Mouse (Mus musculus) limb, embryonic 12.5 days (tissue): Measurements from ENCODE around the gene Gcdh. TPM values are rescaled to one million over a fixed set of nuclear protein-coding genes. Genes with fewer than 3 reads are reported as not detected.
A peak's percentile ranks its signal among the peaks of the same experiment; 100 is the strongest.
"Not testable (repeated sequence)": the region's sequence is repeated elsewhere in the genome, so short reads cannot be mapped to it uniquely, and the experiment has no call there.

Experiments used
- ATAC-seq: fragments of 200-750 bp; cut with Nextera tagmentation; 2 replicates; pipeline ENCODE4 v1.8.0; 2017; ENCODE audit warnings: low read depth, moderate TSS enrichment; ENCODE audit not compliant: insufficient number of reproducible peaks, insufficient read depth, low FRiP score, low TSS enrichment
- H3K27ac ChIP-seq: fragments of 300-500 bp; sonication (generic); 2 replicates; pipeline ENCODE4 v1.5.1; 2016; ENCODE audit warnings: mild to moderate bottlenecking, moderate library complexity
- H3K27me3 ChIP-seq: fragments of 300-500 bp; sonication (generic); 2 replicates; pipeline ENCODE4 v1.6.1; 2016; ENCODE audit warnings: mild to moderate bottlenecking, moderate library complexity
- H3K36me3 ChIP-seq: fragments of 300-500 bp; sonication (generic); 2 replicates; pipeline ENCODE4 v1.6.1; 2016; ENCODE audit warnings: mild to moderate bottlenecking, moderate library complexity
- H3K4me1 ChIP-seq: fragments of 300-500 bp; sonication (generic); replicated peaks from 2 replicates; pipeline ENCODE4 v1.6.1; 2016
- H3K4me2 ChIP-seq: fragments of 300-500 bp; sonication (generic); 2 replicates; pipeline ENCODE4 v1.6.1; 2016; ENCODE audit warnings: mild to moderate bottlenecking, moderate library complexity
- H3K4me3 ChIP-seq: fragments of 300-500 bp; sonication (generic); replicated peaks from 2 replicates; pipeline ENCODE4 v1.5.1; 2016; ENCODE audit warnings: mild to moderate bottlenecking
- H3K9ac ChIP-seq: fragments of 300-500 bp; sonication (generic); replicated peaks from 2 replicates; pipeline ENCODE4 v1.6.1; 2016; ENCODE audit warnings: mild to moderate bottlenecking, moderate library complexity
- H3K9me3 ChIP-seq: fragments of 300-500 bp; sonication (generic); 2 replicates; pipeline ENCODE4 v1.6.1; 2016; ENCODE audit warnings: mild to moderate bottlenecking, moderate library complexity
- WGBS: fragments of 180-500 bp; shearing (Covaris S2); methylation state at CpG from one replicate; pipeline ENCODE4 v1.1.7; 2016; 5-methylcytosine and 5-hydroxymethylcytosine counted together
- polyA plus RNA-seq: library from polyadenylated mRNA; unstranded; fragments of >200 nt; fragmentation: Nextera tagmentation; extraction: Ambion mirVana; gene quantifications from 2 replicates; pipeline ENCODE4 v1.2.1, GENCODE M21; 2016

The Gcdh gene
- polyA plus RNA-seq, 1 experiment from 2014 or later, result 42.8 TPM

DNA sequence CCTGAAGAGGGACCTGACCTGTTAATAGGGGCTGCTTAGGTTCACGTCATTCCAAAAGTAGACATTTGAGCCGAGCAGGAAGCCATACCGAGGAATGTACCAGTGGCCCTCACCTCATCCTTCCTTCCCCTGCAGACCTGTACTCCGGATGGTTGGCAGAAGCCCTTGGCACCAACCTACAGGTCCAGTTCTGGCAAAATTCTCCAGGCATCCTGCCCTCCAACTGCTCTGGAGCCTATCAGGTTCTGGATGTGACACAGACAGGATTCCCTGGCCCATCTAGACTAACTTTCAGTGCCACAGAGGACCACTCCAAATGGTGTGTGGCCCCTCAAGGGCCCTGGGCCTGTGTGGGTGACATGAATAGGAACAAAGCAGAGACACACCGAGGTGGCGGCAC, 16.8 kb upstream of the Gcdh start:
- Histone ChIP-seq H3K4me3 (no peak overlapping the region), H3K9me3 (peaks cover 8% of the 10 kb centered on the region), H3K36me3 (peaks cover 4% of the 10 kb centered on the region; the same call in 1 of the 2 replicates), H3K4me2 (no peak overlapping the region), H3K4me1 (peaks cover 24% of the 10 kb centered on the region), H3K27ac (no peak overlapping the region), H3K27me3 (peaks cover 62% of the 10 kb centered on the region), H3K9ac (no peak overlapping the region)
- ATAC-seq, result no peak
- 89% methylated on average over 6 of the region's 6 CpGs for WGBS

DNA sequence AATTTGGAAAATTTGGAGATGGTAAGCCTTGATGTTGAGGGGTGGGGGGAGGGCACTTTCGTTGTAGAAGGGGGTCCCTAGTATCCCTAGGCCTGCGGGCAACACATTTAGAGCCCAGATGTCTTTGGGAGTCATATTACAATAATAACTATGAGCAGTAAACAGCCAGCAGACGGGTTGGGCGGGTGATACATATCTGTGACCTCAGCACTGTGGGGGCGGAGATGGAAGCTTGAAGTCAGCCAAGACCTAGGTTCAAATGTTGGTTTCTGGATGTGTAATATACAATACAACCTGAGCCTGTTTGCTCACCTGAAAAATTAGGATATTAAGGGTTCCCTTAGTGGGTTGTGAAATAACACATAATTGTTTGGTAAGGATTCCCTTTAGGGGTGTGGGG, 16.2 kb upstream of the Gcdh start:
- Histone ChIP-seq H3K36me3 (peaks cover 4% of the 10 kb centered on the region; the same call in 1 of the 2 replicates), H3K4me2 (0 out of 2 replicates have a peak overlapping the region, but pooled peaks have one; percentile 80), H3K9me3 (peaks cover 8% of the 10 kb centered on the region), H3K4me3 (no peak overlapping the region), H3K9ac (no peak overlapping the region), H3K27ac (no peak overlapping the region), H3K27me3 (peaks cover 57% of the 10 kb centered on the region), H3K4me1 (peaks cover 24% of the 10 kb centered on the region)
- WGBS, result 58% methylated on average over 5 of the region's 5 CpGs
- ATAC-seq, result no peak

DNA sequence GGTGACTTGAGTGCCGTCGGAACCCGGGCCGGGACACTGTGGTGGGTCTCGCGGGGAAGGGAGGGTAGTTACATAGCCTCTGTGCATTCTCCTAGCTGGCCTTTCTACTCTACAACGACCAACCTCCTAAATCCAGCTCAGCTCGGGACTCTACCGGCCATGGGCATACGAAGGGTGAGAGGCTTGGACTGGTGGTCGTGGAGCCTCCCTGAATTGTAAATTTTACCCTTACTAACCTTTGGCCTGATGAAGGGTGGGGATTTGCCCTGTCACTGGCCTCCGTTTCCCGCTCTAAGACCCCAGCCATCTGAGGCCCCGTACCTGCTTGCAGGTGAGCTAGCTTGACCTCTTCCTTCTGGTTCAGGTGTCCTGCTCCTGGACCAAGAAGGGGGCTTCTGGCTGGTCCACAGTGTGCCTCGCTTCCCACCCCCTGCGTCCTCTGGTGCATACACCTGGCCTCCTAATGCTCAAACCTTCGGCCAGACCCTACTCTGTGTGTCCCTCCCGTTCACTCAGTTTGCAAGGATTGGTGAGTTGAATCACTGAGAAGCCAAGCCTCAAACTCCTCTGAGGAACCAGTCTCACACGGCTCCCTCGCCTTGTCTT, 15.5 kb upstream of the Gcdh start:
- Histone ChIP-seq H3K27me3 (peaks cover 55% of the 10 kb centered on the region), H3K4me2 (peak overlapping the region; percentile 80), H3K4me3 (peak overlapping the region; percentile 58), H3K9ac (peak overlapping the region; percentile 70; the same call in 1 of the 2 replicates), H3K4me1 (peaks cover 24% of the 10 kb centered on the region), H3K36me3 (peaks cover 4% of the 10 kb centered on the region; the same call in 1 of the 2 replicates), H3K27ac (no peak overlapping the region), H3K9me3 (peaks cover 4% of the 10 kb centered on the region)
- WGBS, result 45% methylated on average over 20 of the region's 20 CpGs
- no peak for ATAC-seq

DNA sequence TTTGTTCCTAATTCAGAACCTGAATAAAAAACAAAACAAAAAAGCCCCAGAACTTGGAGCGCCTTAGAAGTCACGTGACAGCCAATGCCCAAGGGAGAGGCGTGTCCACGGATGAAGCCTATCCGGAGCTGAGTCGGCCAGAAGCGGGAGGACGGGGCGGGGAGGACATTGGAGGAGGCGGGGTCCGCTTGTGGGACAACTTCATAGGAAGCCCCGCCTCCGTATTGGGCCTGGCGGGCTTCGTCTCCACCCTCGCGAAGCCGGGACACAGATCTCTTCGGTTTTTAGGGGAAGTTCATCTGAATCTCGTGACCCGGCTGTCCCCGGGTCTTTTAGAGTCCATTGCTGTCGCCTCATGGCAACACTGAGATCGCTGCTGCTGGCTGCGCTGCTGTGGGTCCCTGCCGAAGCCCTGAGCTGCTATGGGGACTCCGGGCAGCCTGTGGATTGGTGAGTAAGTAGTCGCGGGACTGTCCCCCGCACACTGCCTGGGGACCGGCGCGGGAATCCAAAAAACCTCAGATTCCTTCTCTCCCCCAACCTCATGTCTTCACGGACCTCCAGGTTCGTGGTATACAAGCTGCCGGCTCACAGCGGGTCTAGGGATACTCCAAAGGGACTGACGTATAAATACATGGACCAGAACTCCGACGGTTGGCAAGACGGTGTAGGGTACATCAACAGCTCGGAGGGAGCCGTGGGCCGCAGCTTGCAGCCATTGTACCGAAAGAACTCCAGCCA, 14.9 kb upstream of the Gcdh start, which contains the start of gene Dnase2a:
TSS of gene Dnase2a (plus strand) at position 140 of the 741 bp plus-strand sequence.
- ATAC-seq, result peak; percentile 87
- peak within 1 kb of the TSS; percentile 80 for H3K4me2 ChIP-seq
- peaks cover 48% of the 10 kb centered on the region for H3K27me3 ChIP-seq
- peak within 1 kb of the TSS; percentile 70 for H3K9ac ChIP-seq
- no peaks in the 10 kb centered on the region for H3K9me3 ChIP-seq
- 0 out of 2 replicates have a peak within 1 kb of the TSS, but pooled peaks have one; percentile 17 for H3K27ac ChIP-seq
- peak within 1 kb of the TSS; percentile 58 for H3K4me3 ChIP-seq
- H3K4me1 ChIP-seq, result peaks cover 25% of the 10 kb centered on the region
- WGBS, result under 1% methylated on average over 45 of the region's 45 CpGs
- peaks cover 4% of the 10 kb centered on the region; the same call in 1 of the 2 replicates for H3K36me3 ChIP-seq

DNA sequence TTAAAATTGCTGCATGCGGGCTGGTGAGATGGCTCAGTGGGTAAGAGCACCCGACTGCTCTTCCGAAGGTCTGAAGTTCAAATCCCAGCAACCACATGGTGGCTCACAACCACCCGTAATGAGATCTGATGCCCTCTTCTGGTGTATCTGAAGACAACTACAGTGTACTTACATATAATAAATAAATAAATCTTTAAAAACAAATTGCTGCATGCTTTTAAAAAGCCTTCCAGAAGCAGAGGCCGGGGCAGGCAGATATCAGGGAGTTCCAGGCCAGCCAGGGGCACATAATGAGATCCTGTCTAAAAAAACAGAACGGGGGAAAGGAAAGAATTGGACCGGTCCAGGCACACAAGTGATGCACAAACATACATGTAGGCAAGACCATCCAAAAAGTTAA, 14.3 kb upstream of the Gcdh start:
- H3K9me3 ChIP-seq, H3K36me3 ChIP-seq, H3K27ac ChIP-seq, H3K9ac ChIP-seq, ATAC-seq: not testable (repeated sequence)
- 25% methylated on average over 7 of the region's 7 CpGs for WGBS
- peak overlapping the region; percentile 80 for H3K4me2 ChIP-seq
- H3K27me3 ChIP-seq, result peaks cover 42% of the 10 kb centered on the region
- H3K4me1 ChIP-seq, result peaks cover 27% of the 10 kb centered on the region
- H3K4me3 ChIP-seq, result peak overlapping the region; percentile 58

DNA sequence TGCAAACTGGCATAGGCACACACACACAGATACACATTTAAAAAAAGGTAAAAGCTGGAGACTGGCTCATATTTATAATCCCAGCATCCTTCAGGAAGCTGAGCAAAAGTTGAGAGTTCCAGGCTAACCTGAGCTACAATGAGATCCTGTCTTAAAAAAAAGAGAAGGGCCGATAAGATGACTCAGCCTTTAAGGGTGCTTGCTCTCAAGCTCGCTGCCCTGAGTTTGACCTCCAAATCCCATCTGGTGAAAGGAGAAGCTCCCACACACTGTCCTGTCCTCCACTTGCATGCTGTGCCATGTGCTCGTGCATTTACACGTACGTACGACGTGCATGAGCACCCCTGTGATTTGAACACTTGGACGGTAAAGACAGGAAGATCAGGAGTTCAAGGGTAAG, 13.8 kb upstream of the Gcdh start:
- 83% methylated on average over 8 of the region's 8 CpGs for WGBS
- peaks cover 24% of the 10 kb centered on the region for H3K4me1 ChIP-seq
- H3K27ac ChIP-seq, result no peak overlapping the region
- H3K36me3 ChIP-seq, result peaks cover 4% of the 10 kb centered on the region; the same call in 1 of the 2 replicates
- no peak overlapping the region for H3K9ac ChIP-seq
- no peak overlapping the region for H3K4me3 ChIP-seq
- no peaks in the 10 kb centered on the region for H3K9me3 ChIP-seq
- no peak for ATAC-seq
- peaks cover 37% of the 10 kb centered on the region for H3K27me3 ChIP-seq
- no peak overlapping the region for H3K4me2 ChIP-seq

DNA sequence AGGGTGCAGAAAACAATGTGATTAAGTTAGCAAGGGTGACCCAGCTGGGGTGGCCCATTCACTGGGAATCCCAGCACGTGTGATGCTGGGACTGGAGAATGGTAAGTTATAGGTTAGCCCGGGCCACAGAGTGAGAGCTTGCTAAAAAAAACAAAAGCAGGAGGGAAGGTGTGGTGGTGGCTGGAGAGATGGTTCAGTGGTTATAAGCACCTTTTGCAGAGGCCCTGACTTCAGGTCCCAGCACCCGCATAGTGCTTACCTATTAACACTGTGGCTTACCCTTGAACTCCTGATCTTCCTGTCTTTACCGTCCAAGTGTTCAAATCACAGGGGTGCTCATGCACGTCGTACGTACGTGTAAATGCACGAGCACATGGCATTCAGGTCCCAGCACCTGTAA, 13.3 kb upstream of the Gcdh start:
- H3K4me1 ChIP-seq, result peaks cover 25% of the 10 kb centered on the region
- H3K9me3 ChIP-seq, result no peaks in the 10 kb centered on the region
- peaks cover 4% of the 10 kb centered on the region; the same call in 1 of the 2 replicates for H3K36me3 ChIP-seq
- H3K4me2 ChIP-seq, result no peak overlapping the region
- H3K27ac ChIP-seq, result no peak overlapping the region
- H3K9ac ChIP-seq, result no peak overlapping the region
- H3K27me3 ChIP-seq, result peaks cover 34% of the 10 kb centered on the region
- no peak overlapping the region for H3K4me3 ChIP-seq
- 95% methylated on average over 9 of the region's 9 CpGs for WGBS
- ATAC-seq, result no peak

DNA sequence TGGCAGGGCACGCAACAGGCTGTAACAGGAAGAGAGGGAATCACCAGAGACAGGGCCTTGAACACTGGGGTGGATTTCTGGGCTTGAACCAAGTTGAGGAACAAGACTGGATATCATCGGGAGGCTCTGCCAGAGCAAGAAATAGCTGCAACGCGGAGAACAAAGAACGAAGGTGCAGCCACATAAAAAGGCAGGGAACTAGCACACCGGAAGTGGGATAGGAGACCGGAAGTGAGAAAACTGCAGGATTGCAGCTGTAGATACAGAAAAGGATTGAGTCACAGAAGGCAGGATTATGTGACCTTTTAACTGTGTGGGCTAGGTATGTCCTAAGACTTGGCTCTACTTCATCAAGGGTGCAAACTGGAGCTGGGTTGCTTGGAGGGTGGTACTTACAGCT, 10.6 kb upstream of the Gcdh start:
- WGBS, result 88% methylated on average over 7 of the region's 7 CpGs
- no peak for ATAC-seq
- no peaks in the 10 kb centered on the region for H3K36me3 ChIP-seq
- H3K4me2 ChIP-seq, result no peak overlapping the region
- H3K9ac ChIP-seq, result no peak overlapping the region
- peaks cover 19% of the 10 kb centered on the region for H3K27me3 ChIP-seq
- H3K4me1 ChIP-seq, result peaks cover 18% of the 10 kb centered on the region
- no peak overlapping the region for H3K27ac ChIP-seq
- no peaks in the 10 kb centered on the region for H3K9me3 ChIP-seq
- H3K4me3 ChIP-seq, result no peak overlapping the region

DNA sequence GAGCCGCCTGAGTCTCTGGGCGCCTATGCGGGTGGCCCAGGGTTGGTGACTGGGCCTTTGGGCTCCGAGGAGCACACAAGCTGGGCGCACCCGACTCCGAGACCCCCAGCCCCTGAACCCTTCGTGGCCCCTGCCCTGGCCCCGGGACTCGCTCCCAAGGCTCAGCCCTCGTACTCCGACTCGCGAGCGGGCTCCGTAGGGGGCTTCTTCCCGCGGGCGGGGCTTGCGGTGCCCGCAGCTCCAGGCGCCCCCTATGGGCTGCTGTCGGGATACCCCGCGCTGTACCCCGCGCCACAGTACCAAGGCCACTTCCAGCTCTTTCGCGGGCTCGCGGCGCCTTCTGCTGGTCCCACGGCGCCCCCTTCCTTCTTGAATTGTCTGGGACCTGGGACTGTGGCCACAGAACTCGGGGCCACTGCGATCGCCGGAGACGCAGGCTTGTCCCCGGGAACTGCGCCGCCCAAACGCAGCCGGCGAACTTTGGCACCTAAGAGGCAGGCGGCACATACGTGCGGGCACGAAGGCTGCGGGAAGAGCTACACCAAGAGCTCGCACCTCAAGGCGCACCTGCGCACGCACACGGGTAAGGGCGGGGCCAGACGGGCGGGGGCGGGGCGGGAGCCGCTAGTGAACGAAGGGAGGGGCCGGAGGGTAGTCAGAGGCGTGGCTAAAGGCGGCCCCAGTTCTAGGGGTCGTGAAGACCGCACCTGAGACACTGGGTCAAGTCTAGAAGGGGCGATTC, 9.4 kb upstream of the Gcdh start:
- H3K36me3 ChIP-seq, result no peaks in the 10 kb centered on the region
- ATAC-seq, result peak; percentile 85
- peak overlapping the region; percentile 67 for H3K4me3 ChIP-seq
- under 1% methylated on average over 68 of the region's 68 CpGs for WGBS
- H3K4me2 ChIP-seq, result peak overlapping the region; percentile 94
- peaks cover 14% of the 10 kb centered on the region for H3K27me3 ChIP-seq
- peak overlapping the region; percentile 80 for H3K27ac ChIP-seq
- H3K9me3 ChIP-seq, result no peaks in the 10 kb centered on the region
- peak overlapping the region; percentile 75 for H3K9ac ChIP-seq
- H3K4me1 ChIP-seq, result peaks cover 11% of the 10 kb centered on the region; the same call in 1 of the 2 replicates

DNA sequence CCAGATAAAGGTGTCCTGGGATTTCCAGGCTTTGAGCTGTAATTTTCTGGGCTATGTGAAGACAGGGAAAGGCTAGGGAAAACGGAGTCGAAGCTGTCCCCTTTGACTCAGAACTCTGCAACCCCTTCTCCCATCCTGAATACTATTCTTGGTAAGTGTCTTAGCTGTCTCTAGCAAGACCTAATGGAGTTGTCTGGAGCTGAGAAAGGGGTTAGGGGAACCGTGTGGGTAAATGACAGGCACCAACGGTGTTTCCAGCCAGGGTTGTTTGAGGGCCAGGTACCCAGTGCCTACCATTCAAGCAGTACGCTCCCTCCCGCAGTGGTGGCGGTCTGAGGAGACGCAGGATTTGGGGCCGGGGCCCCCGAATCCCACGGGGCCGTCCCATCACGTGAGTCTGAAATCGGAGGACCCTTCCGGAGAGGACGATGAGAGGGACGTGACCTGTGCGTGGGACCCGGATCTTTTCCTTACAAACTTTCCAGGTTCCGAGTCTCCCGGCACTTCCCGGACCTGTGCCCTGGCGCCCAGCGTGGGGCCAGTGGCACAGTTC, 8.7 kb upstream of the Gcdh start:
- WGBS, result 3% methylated on average over 24 of the region's 24 CpGs
- H3K4me3 ChIP-seq, result peak overlapping the region; percentile 67
- peaks cover 14% of the 10 kb centered on the region for H3K27me3 ChIP-seq
- H3K27ac ChIP-seq, result peak overlapping the region; percentile 80
- peak overlapping the region; percentile 94 for H3K4me2 ChIP-seq
- ATAC-seq, result no peak
- H3K9ac ChIP-seq, result peak overlapping the region; percentile 75
- H3K9me3 ChIP-seq, result no peaks in the 10 kb centered on the region
- peaks cover 11% of the 10 kb centered on the region; the same call in 1 of the 2 replicates for H3K4me1 ChIP-seq
- H3K36me3 ChIP-seq, result no peaks in the 10 kb centered on the region
